Mouse (Mus musculus) stomach, embryonic 14.5 days (tissue): ENCODE results near the gene Ildr1. TPM values are rescaled to one million over a fixed set of nuclear protein-coding genes. Genes with fewer than 3 reads are reported as not detected.

Source experiments
- ATAC-seq: fragments of 200-750 bp; cut with Nextera tagmentation; 2 replicates; pipeline ENCODE4 v1.8.0; 2017; ENCODE audit warnings: low read depth, moderate TSS enrichment; ENCODE audit not compliant: insufficient number of reproducible peaks, insufficient read depth, low FRiP score
- H3K27ac ChIP-seq: fragments of 300-500 bp; sonication (generic); 2 replicates; pipeline ENCODE4 v1.5.1; 2014; ENCODE audit warnings: mild to moderate bottlenecking, low read length, moderate library complexity, mixed read lengths
- H3K27me3 ChIP-seq: fragments of 300-500 bp; sonication (generic); 2 replicates; pipeline ENCODE4 v1.6.1; 2014; ENCODE audit warnings: low read length, control low read depth, mixed read lengths; ENCODE audit not compliant: control insufficient read depth, insufficient read depth
- H3K36me3 ChIP-seq: fragments of 300-500 bp; sonication (generic); 2 replicates; pipeline ENCODE4 v1.6.1; 2014; ENCODE audit warnings: mild to moderate bottlenecking, control low read depth, low read length, moderate library complexity, mixed read lengths; ENCODE audit not compliant: control insufficient read depth, insufficient read depth
- H3K4me1 ChIP-seq: fragments of 300-500 bp; sonication (generic); 2 replicates; pipeline ENCODE4 v1.6.1; 2014; ENCODE audit warnings: low read length, control low read depth, mixed read lengths; ENCODE audit not compliant: control insufficient read depth, insufficient read depth
- H3K4me2 ChIP-seq: fragments of 300-500 bp; sonication (generic); replicated peaks from 2 replicates; pipeline ENCODE4 v1.6.1; 2014; ENCODE audit warnings: low read depth, low read length, control low read depth
- H3K4me3 ChIP-seq: fragments of 300-500 bp; sonication (generic); 2 replicates; pipeline ENCODE4 v1.5.1; 2014; ENCODE audit warnings: low read depth, low read length, control low read depth
- H3K9ac ChIP-seq: fragments of 300-500 bp; sonication (generic); replicated peaks from 2 replicates; pipeline ENCODE4 v1.6.1; 2014; ENCODE audit warnings: low read depth, mild to moderate bottlenecking, control low read depth, low read length, moderate library complexity, mixed read lengths
- H3K9me3 ChIP-seq: fragments of 300-500 bp; sonication (generic); 2 replicates; pipeline ENCODE4 v1.6.1; 2016; ENCODE audit warnings: low read depth, low read length, control low read depth; ENCODE audit not compliant: control insufficient read depth
- WGBS: fragments of 180-500 bp; shearing (Covaris S2); extraction: QIAGEN DNeasy Blood & Tissue Kit; methylation state at CpG from one replicate; pipeline ENCODE4 v1.1.7; 2014; 5-methylcytosine and 5-hydroxymethylcytosine counted together
- polyA plus RNA-seq: library from polyadenylated mRNA; unstranded; fragments of >200 nt; fragmentation: Nextera tagmentation; extraction: Ambion mirVana; gene quantifications from 2 replicates; pipeline ENCODE4 v1.2.1, GENCODE M21; 2014

The Ildr1 gene
- polyA plus RNA-seq, 1 experiment from 2014 or later = 5.8 TPM

- Histone ChIP-seq H3K36me3 (no peaks in the 10 kb centered on the region), H3K4me3 (no peak overlapping the region), H3K9me3 (no peaks in the 10 kb centered on the region), H3K4me1 (no peaks in the 10 kb centered on the region), H3K9ac (no peak overlapping the region), H3K27me3 (no peaks in the 10 kb centered on the region), H3K27ac (no peak overlapping the region), H3K4me2 (no peak overlapping the region)
- ATAC-seq = no peak
These were observed 38.8 kb downstream of the Ildr1 start for GRCm38 (mm10) chr16:36732572-36732971.

DNA sequence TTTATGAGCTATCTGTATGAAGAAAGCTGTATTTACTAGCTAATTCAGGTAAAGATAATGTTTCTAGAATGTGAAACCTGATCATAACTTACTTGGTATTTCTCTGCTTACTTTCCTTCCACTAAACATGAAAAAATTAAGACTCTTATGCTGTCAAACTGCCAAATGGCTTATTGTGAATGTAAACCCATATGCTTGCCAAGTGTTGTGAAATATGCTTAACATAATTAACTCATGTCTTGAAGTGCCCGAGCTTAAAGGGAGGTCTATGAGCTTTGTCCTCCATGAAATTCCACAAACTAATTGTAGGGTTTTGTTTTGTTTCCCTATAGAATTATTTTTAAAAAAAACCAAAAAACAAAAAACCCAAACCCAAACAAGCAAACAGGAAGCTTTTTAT is 40.0 kb downstream of the Ildr1 start:
- no peak overlapping the region for H3K4me2 ChIP-seq
- no peaks in the 10 kb centered on the region for H3K36me3 ChIP-seq
- no peaks in the 10 kb centered on the region for H3K27me3 ChIP-seq
- WGBS = 61% methylated on average over 1 of the region's 1 CpGs
- no peaks in the 10 kb centered on the region for H3K9me3 ChIP-seq
- no peak overlapping the region for H3K4me3 ChIP-seq
- no peaks in the 10 kb centered on the region for H3K4me1 ChIP-seq
- H3K9ac ChIP-seq = no peak overlapping the region
- no peak for ATAC-seq
- no peak overlapping the region for H3K27ac ChIP-seq

GRCm38 (mm10) chr16:36735421-36735820 is 41.6 kb downstream of the Ildr1 start:
- H3K27me3 ChIP-seq = no peaks in the 10 kb centered on the region
- no peak for ATAC-seq
- 84% methylated on average over 3 of the region's 3 CpGs for WGBS
- H3K9me3 ChIP-seq = no peaks in the 10 kb centered on the region
- H3K4me3 ChIP-seq = no peak overlapping the region
- H3K36me3 ChIP-seq = no peaks in the 10 kb centered on the region
- H3K9ac ChIP-seq = no peak overlapping the region
- H3K27ac ChIP-seq = no peak overlapping the region
- no peak overlapping the region for H3K4me2 ChIP-seq
- H3K4me1 ChIP-seq = no peaks in the 10 kb centered on the region

GRCm38 (mm10) chr16:36739404-36739930 is 45.7 kb downstream of the Ildr1 start:
- H3K4me2 ChIP-seq = no peak overlapping the region
- no peaks in the 10 kb centered on the region for H3K4me1 ChIP-seq
- WGBS = 27% methylated on average over 4 of the region's 4 CpGs
- no peak overlapping the region for H3K4me3 ChIP-seq
- no peak overlapping the region for H3K27ac ChIP-seq
- no peak overlapping the region for H3K9ac ChIP-seq
- no peaks in the 10 kb centered on the region for H3K27me3 ChIP-seq
- no peaks in the 10 kb centered on the region for H3K9me3 ChIP-seq
- no peaks in the 10 kb centered on the region for H3K36me3 ChIP-seq
- no peak for ATAC-seq

DNA sequence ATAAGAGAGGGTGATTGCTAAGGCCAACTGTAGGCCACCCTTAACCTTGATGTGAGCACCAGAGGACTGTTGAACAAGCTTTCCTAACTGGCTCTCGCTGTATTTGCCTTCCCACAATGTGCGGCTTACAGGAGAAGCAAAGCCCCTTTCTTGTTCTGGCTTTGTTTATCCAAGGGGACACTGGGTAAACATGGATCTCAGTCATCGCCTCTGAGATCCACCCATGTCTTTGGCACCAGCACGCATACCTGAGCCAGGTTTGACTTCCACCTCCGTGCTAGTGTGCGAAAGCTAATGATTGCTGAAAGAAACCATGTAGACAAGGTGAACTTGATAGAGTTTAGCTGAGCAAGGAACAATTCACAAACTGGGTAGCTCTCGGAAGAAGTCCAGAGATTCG is 49.8 kb downstream of the Ildr1 start:
- Histone ChIP-seq H3K27me3 (no peaks in the 10 kb centered on the region), H3K9ac (no peak overlapping the region), H3K36me3 (no peaks in the 10 kb centered on the region), H3K9me3 (no peaks in the 10 kb centered on the region), H3K4me3 (no peak overlapping the region), H3K27ac (no peak overlapping the region; the same call in 1 of the 2 replicates), H3K4me1 (no peaks in the 10 kb centered on the region), H3K4me2 (no peak overlapping the region)
- WGBS = 66% methylated on average over 8 of the region's 8 CpGs
- peak; percentile 69 for ATAC-seq

DNA sequence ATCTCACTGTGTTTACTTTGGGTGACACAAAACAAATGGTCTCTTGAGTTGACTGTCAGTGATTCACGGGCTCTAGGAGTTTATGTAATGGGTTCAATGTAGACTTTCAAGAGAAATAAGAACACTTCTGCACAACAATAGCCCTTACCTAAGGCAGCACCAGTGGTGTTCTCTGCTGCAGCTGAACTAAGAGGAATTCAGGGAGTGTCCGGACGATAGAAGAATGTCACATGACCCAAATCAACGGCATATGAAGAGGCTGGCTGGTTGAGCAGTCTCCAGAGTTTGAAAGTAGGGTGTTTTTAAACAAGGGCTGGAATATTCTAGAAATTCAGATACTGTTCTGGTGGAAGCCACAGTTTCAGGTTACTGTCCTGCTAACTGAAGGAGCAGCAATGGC is 53.3 kb downstream of the Ildr1 start:
- H3K27me3 ChIP-seq = no peaks in the 10 kb centered on the region
- no peak overlapping the region for H3K27ac ChIP-seq
- H3K4me1 ChIP-seq = no peaks in the 10 kb centered on the region
- ATAC-seq = no peak
- H3K4me2 ChIP-seq = no peak overlapping the region
- 59% methylated on average over 4 of the region's 4 CpGs for WGBS
- no peak overlapping the region for H3K4me3 ChIP-seq
- no peak overlapping the region for H3K9ac ChIP-seq
- H3K9me3 ChIP-seq = no peaks in the 10 kb centered on the region
- no peaks in the 10 kb centered on the region for H3K36me3 ChIP-seq

DNA sequence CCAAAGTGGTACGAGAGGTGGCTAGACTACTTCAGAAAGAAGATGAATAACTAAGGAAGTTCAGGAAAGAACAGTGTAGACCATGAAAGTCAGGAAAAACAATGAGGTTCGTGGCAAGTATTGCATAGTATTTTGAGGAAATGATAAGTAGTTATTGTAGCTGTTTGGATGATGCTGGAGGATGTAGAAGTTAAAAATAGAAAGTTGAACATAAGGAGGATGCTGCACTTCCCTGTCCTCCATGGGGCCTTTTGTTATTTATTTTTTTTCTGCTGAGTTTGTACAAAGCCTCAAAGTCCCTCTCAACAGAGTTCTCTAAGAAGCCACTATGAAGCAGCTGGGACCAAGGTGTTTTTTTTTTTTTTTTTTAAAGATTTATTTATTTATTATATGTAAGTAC is 54.0 kb downstream of the Ildr1 start:
- 46% methylated on average over 2 of the region's 2 CpGs for WGBS
- no peak for ATAC-seq
- no peaks in the 10 kb centered on the region for H3K4me1 ChIP-seq

DNA sequence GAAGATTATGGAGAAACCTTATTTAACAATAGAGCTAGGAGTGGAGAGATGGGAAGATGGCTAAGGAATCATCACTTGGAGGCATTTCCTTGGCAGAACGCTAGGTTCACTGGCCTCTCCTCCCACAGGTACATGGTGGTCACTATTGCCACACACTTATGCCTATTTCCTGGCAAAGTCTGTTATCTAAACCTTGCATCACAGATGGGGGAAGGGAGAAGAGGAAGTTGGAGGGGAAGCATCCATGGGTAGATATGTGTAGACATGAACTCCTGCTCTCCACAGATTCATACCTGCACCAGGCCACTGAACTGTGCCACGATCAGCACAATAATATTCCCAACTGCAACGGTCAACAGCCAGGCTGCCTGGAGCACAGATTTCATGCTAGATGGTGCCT is 58.2 kb downstream of the Ildr1 start:
- no peak overlapping the region for H3K4me3 ChIP-seq
- WGBS = 85% methylated on average over 3 of the region's 3 CpGs
- ATAC-seq = no peak
- no peaks in the 10 kb centered on the region for H3K4me1 ChIP-seq
- H3K9ac ChIP-seq = no peak overlapping the region
- no peak overlapping the region for H3K27ac ChIP-seq
- H3K27me3 ChIP-seq = no peaks in the 10 kb centered on the region
- no peaks in the 10 kb centered on the region for H3K36me3 ChIP-seq
- H3K9me3 ChIP-seq = no peaks in the 10 kb centered on the region
- no peak overlapping the region for H3K4me2 ChIP-seq

More for the DNA sequence above, 54.0 kb downstream of the Ildr1 start:
- Histone ChIP-seq H3K4me3 (no peak overlapping the region), H3K27ac (no peak overlapping the region), H3K9ac (no peak overlapping the region), H3K4me2 (no peak overlapping the region), H3K27me3 (no peaks in the 10 kb centered on the region), H3K9me3 (no peaks in the 10 kb centered on the region), H3K36me3 (no peaks in the 10 kb centered on the region)

DNA sequence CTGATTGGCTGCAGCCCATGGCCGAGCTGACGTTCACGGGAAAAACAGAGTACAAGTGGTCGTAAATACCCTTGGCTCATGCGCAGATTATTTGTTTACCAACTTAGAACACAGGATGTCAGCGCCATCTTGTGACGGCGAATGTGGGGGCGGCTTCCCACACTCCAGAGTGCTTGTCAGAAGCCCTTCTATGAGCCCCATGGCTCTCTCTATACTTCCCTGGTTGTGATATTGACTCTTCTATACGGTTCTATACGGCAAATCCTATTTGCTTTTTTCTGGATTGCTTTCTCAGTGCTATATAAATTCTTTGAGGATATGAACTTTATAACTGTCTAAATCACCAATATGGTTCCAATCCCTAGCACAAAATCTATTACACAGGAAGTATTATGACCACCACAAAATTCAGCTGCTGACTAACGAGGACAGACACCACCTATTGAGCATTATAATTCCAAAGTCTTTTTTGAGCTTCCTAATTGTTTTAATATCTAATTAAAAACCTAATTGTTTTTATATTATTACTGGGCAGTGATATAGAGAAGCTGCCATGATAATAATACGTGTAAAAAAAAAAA is 76.5 kb downstream of the Ildr1 start:
- WGBS = 71% methylated on average over 8 of the region's 13 CpGs
- no peak for ATAC-seq
- Histone ChIP-seq H3K9ac (no peak overlapping the region), H3K4me3 (no peak overlapping the region), H3K27me3 (no peaks in the 10 kb centered on the region), H3K4me2 (no peak overlapping the region), H3K4me1 (no peaks in the 10 kb centered on the region), H3K9me3 (no peaks in the 10 kb centered on the region), H3K27ac (no peak overlapping the region), H3K36me3 (no peaks in the 10 kb centered on the region)
